Mouse (Mus musculus): ENCODE measurements at regions not wholly inside any gene's neighbourhood (a gene's known extent, or its start where the extent isn't known, plus 50 kb on each side); places are given as distances from the start of the nearest gene placed in this dataset.
"Not testable (repeated sequence)": the region's sequence is repeated elsewhere in the genome, so short reads cannot be mapped to it uniquely, and the experiment has no call there.

- no peak for DNase-seq
Observed at GRCm38 (mm10) chr16:8246445-8246844, 178.5 kb downstream of the Tmem114 start.

DNA sequence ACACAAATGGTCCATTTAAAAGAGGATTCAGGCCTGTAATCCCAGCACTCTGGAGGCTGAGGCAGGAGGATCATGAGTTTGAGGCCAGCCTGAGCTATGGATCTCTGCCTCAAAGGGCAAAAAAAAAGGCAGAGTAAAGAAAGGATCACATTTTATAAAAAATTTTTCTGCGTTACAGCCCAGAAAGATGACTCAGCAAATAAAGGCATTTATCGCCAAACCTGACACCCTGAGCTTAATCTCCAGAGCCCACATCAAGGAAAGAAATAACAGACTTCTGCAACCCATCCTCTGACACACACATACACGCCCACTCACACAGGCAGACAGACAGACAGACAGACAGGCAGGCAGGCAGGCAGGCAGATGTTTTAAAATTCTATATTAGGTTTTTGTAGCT is 179.3 kb downstream of the Tmem114 start:
- no peak for DNase-seq

- no peak for DNase-seq
Observed at GRCm38 (mm10) chr16:8234351-8234750, 190.6 kb downstream of the Tmem114 start.

GRCm38 (mm10) chr16:8232079-8232478 is 192.9 kb downstream of the Tmem114 start:
- no peak for DNase-seq

- DNase-seq, result no peak
Observed at GRCm38 (mm10) chr16:8223625-8224300, 201.2 kb downstream of the Tmem114 start.

DNA sequence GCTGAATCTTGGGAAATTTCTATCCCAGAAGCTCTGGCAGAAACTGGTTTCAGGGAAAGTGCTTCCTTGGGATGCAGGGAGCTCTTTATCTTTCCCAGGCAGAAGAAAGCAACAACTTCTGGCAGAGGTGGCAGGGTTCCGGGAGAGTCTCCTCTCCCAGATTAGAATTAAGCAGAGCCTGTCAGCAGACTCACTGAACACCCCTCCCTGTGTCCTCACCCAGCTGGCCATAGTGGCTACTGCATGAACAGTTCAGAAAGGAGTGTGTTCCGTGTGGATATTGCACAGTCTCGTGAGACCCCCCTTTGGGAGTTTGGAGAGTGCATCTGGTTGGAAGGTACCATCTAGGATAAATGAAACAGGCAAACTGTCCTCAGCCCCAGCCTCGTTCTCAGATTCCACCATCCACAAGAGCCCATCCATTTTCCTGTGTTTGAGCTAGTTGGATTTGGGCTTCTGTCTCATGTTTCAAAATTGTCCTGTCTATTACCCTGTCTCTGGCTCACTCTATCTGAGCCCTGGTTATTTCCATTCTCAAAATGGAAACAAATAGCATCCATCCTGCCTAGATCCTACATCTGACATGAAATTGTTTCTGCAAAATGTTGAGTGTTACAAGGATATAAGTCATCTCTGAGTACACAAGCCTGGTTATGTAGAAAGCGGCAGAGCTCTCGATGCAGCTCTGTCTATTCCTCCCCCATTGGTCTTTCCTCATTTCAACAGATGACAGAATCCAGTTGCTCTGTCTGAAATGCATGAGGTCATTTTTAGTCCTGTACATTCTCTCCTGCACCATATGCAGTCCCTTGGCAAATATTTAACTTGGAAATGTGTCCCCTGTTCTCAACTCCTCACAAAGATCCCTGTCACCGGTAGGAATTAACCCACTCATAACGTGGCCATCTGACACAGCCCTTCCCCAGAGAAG is 216.4 kb downstream of the Tmem114 start:
- peak in 1 of 2 experiments; percentile 11 for DNase-seq

DNA sequence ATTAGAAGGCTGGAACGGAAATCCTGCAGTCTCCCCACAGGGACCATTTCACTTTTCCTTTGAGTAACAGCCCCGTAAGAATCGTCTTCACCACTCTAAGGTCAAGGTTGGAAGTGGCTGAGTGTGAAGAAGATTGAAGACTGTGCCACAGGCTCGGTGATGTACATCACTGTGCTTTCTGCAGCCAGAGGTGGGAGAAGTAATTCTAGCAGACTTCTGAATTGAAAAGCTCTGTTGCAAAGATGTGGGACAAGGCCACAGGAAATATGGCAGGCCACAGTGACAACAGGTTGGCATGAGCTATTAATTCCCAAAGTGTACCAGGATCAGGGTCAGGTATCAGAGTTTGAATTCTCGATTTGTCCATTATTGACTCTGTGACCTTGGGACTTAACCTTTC is 219.9 kb downstream of the Tmem114 start:
- DNase-seq, result no peak

GRCm38 (mm10) chr16:8201306-8201705 is 223.6 kb downstream of the Tmem114 start:
- no peak for DNase-seq

GRCm38 (mm10) chr16:8198771-8199562 is 226.0 kb downstream of the Tmem114 start:
- no peak for DNase-seq

GRCm38 (mm10) chr16:8189472-8190240 is 235.3 kb downstream of the Tmem114 start:
- no peak for DNase-seq

GRCm38 (mm10) chr16:8189071-8189470 is 235.9 kb downstream of the Tmem114 start:
- DNase-seq, result no peak

GRCm38 (mm10) chr16:8188505-8188904 is 236.4 kb downstream of the Tmem114 start:
- DNase-seq, result no peak

DNA sequence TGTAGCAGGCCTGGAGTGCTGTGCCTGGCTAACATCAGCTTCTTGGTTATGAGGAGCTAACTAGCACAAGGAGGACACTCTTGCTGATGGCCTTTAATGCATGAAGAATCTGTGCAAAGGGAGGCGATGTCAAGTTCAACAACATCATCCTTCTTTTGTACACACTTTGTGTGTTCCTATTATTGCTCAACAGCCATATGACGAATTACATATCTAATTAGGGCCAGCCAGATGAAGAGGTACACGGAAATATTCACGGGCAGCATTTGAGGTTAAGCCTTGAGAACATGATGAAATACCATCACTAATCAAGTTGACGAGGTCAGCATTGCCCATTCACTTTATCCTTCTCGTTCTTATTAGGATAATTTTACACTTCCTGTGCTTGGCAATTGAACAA is 240.2 kb downstream of the Tmem114 start:
- DNase-seq, result no peak

DNA sequence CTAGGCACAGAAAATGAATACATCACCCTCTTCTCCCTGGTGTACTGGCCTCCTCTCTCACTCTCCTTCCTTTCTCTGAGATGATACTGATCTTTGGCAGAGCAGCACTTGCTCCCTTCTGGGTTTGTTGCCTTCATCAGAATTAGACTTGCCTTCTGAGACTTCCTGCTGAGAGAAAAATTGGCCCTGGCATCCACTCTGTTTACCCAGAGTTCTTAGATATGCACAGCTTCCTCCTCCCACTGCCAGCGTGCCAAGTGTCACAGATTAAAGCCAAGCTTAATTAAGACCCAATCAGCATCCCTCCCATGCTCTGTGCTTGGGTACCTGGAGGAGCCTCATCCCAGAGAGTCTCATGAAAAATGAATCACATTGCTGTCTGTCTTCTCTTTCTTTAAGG is 246.0 kb downstream of the Tmem114 start:
- no peak for DNase-seq

- DNase-seq, result not testable (repeated sequence)
Observed at GRCm38 (mm10) chr16:8177226-8177625, 247.7 kb downstream of the Tmem114 start.

DNA sequence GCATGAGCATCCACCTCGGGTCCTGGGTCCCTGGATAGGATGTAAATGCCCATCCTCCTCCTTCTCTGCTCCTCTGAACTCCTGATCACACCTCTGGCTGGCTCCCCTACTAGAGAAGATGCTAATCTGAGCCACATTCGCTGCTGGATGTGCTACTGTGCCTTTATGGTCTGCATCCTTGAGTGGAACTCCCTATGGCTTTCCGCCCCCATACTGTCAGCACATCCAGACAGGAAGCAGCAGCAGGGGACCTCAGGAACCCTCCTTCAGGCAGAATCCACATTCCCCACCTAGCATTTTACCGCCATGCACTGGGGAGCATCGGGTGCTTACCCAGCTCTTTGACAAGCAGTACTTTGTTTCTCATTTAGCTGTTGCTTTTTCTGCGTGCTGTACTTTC is 248.8 kb downstream of the Tmem114 start:
- DNase-seq, result no peak

All from lung, adult 18-20 months (tissue).